Mouse (Mus musculus) CH12.LX (cell line): ENCODE measurements at regions not wholly inside any gene's neighbourhood (a gene's known extent, or its start where the extent isn't known, plus 50 kb on each side); places are given as distances from the start of the nearest gene placed in this dataset.
A peak's percentile ranks its signal among the peaks of the same experiment; 100 is the strongest.

Experiments used
- DNase-seq: peaks from one replicate; pipeline ENCODE4 v3.0.0-alpha.2; 2013; ENCODE audit errors: extremely low read depth
- H3K27ac ChIP-seq: 2 replicates; pipeline ENCODE4 v1.5.1; 2012; ENCODE audit warnings: low read depth, mild to moderate bottlenecking, control low read depth, moderate library complexity; ENCODE audit not compliant: insufficient read depth
- H3K27me3 ChIP-seq: replicated peaks from 2 replicates; pipeline ENCODE3; 2012; ENCODE audit warnings: inconsistent platforms
- H3K36me3 ChIP-seq, 2 experiments: replicated peaks in 1 of 2; 2 replicates each; pipeline versions ENCODE3 to v1.6.1; 2012; ENCODE audit warnings: inconsistent platforms in 1 of 2, low read length in 1 of 2, mild to moderate bottlenecking in 1 of 2, mixed read lengths in 1 of 2, moderate library complexity in 1 of 2; ENCODE audit not compliant: control insufficient read depth in 1 of 2, insufficient read depth in 1 of 2
- H3K4me1 ChIP-seq, 2 experiments: 2 replicates each; pipeline ENCODE4 v1.6.1; 2012; ENCODE audit warnings: inconsistent platforms in 1 of 2, moderate library complexity in 1 of 2; ENCODE audit not compliant: insufficient read depth in 2 of 2, control insufficient read depth in 1 of 2
- H3K4me2 ChIP-seq: 2 replicates; pipeline ENCODE4 v1.6.1; 2012; ENCODE audit warnings: low read depth, mild to moderate bottlenecking, control low read depth; ENCODE audit not compliant: poor library complexity, insufficient read depth, severe bottlenecking
- H3K4me3 ChIP-seq, 3 experiments: fragments of 150-350 bp in 1 of 3; sonication (generic) in 1 of 3; replicated peaks in 1 of 3; 2 replicates each; pipeline versions ENCODE3 to v1.5.1; 2011 to 2012; ENCODE audit warnings: low read depth in 2 of 3, low read length in 2 of 3, mild to moderate bottlenecking in 2 of 3, moderate library complexity in 2 of 3, control low read depth in 1 of 3, improper control_type of control experiment in 1 of 3, inconsistent platforms in 1 of 3, mixed read lengths in 1 of 3; ENCODE audit not compliant: poor library complexity in 1 of 3
- H3K79me2 ChIP-seq: replicated peaks from 2 replicates; pipeline ENCODE4 v1.6.1; 2012; ENCODE audit warnings: mild to moderate bottlenecking, moderate library complexity; ENCODE audit not compliant: control insufficient read depth, poor library complexity, insufficient read depth, severe bottlenecking; ENCODE audit errors: extremely low read depth
- H3K9ac ChIP-seq: 2 replicates; pipeline ENCODE4 v1.6.1; 2012; ENCODE audit warnings: low read depth, mild to moderate bottlenecking, control low read depth, moderate library complexity; ENCODE audit not compliant: insufficient read depth
- H3K9me3 ChIP-seq: replicated peaks from 2 replicates; pipeline ENCODE3; 2012; ENCODE audit warnings: low read length, inconsistent platforms, mixed read lengths
- BHLHE40 ChIP-seq: IDR thresholded peaks from 2 replicates; pipeline ENCODE4 v1.6.1; 2011; ENCODE audit warnings: mild to moderate bottlenecking, low read depth, low read length, improper control_type of control experiment
- CHD1 ChIP-seq: IDR thresholded peaks from 2 replicates; pipeline ENCODE4 v1.6.1; 2012; ENCODE audit warnings: low read depth, low read length, improper control_type of control experiment, inconsistent platforms
- CHD2 ChIP-seq: IDR thresholded peaks from 2 replicates; pipeline ENCODE4 v1.6.1; 2011; ENCODE audit warnings: low read length, improper control_type of control experiment
- MAFK ChIP-seq: IDR thresholded peaks from 2 replicates; pipeline ENCODE4 v1.6.1; 2011; ENCODE audit warnings: low read length, improper control_type of control experiment; ENCODE audit not compliant: insufficient replicate concordance
- MAX ChIP-seq: IDR thresholded peaks from 2 replicates; pipeline ENCODE4 v1.6.1; 2011; ENCODE audit warnings: low read length, improper control_type of control experiment
- MAZ ChIP-seq: IDR thresholded peaks from 2 replicates; pipeline ENCODE4 v1.6.1; 2012; ENCODE audit warnings: low read depth, mild to moderate bottlenecking, inconsistent platforms, low read length, improper control_type of control experiment, moderate library complexity
- NRF1 ChIP-seq: IDR thresholded peaks from 2 replicates; pipeline ENCODE4 v1.6.1; 2014; ENCODE audit warnings: low read depth, mild to moderate bottlenecking, inconsistent platforms, low read length, improper control_type of control experiment, moderate library complexity
- POLR2A ChIP-seq: IDR thresholded peaks from 2 replicates; pipeline ENCODE4 v1.6.1; 2011; ENCODE audit warnings: low read depth, mild to moderate bottlenecking, improper control_type of control experiment, low read length
- RAD21 ChIP-seq: IDR thresholded peaks from 2 replicates; pipeline ENCODE4 v1.6.1; 2011; ENCODE audit warnings: low read depth, mild to moderate bottlenecking, low read length, improper control_type of control experiment, moderate library complexity
- SMC3 ChIP-seq: IDR thresholded peaks from 2 replicates; pipeline ENCODE4 v1.6.1; 2011; ENCODE audit warnings: low read depth, low read length, improper control_type of control experiment
- TBP ChIP-seq: conservative IDR thresholded peaks from 2 replicates; pipeline ENCODE4 v1.6.1; 2011; ENCODE audit warnings: low read depth, low read length, improper control_type of control experiment
- UBTF ChIP-seq: IDR thresholded peaks from 2 replicates; pipeline ENCODE4 v1.6.1; 2012; ENCODE audit warnings: low read depth, mild to moderate bottlenecking, inconsistent platforms, low read length, improper control_type of control experiment, moderate library complexity
- USF1 ChIP-seq: IDR thresholded peaks from 2 replicates; pipeline ENCODE4 v1.6.1; 2014; ENCODE audit warnings: low read depth, mild to moderate bottlenecking, inconsistent platforms, low read length, improper control_type of control experiment
- USF2 ChIP-seq: conservative IDR thresholded peaks from 2 replicates; pipeline ENCODE4 v1.6.1; 2011; ENCODE audit warnings: low read depth, low read length, improper control_type of control experiment
- ZC3H11A ChIP-seq: IDR thresholded peaks from 2 replicates; pipeline ENCODE4 v1.6.1; 2012; ENCODE audit warnings: low read depth, mild to moderate bottlenecking, inconsistent platforms, low read length, improper control_type of control experiment
- ZKSCAN1 ChIP-seq: IDR thresholded peaks from 2 replicates; pipeline ENCODE4 v1.6.1; 2012; ENCODE audit warnings: low read depth, inconsistent platforms, low read length, improper control_type of control experiment, borderline replicate concordance
- ZMIZ1 ChIP-seq: IDR thresholded peaks from 2 replicates; pipeline ENCODE4 v1.6.1; 2012; ENCODE audit warnings: low read depth, mild to moderate bottlenecking, inconsistent platforms, low read length, improper control_type of control experiment
- dilution Hi-C: fragments of 300-500 bp; cut with MboI; formaldehyde crosslinking; loops from 2 replicates; pipeline ENCODE4 v1.14.3; 2020; ENCODE audit warnings: low sequenced_read_pairs; ENCODE audit not compliant: extremely low pct_unique_long_range_greater_than_20kb, extremely low pct_ligation_motif_present
- in situ Hi-C: fragments of 300-500 bp; cut with MboI; formaldehyde crosslinking; loops from 3 replicates; pipeline ENCODE4 v1.14.3; 2019; ENCODE audit warnings: low sequenced_read_pairs, low pct_ligation_motif_present, low pct_unique_long_range_greater_than_20kb, mixed read lengths

GRCm38 (mm10) chr12:106763552-106763951 is 724.9 kb upstream of the 3110018I06Rik start:
- Histone ChIP-seq H3K4me2 (no peak overlapping the region), H3K9me3 (peaks cover 61% of the 10 kb centered on the region), H3K27me3 (no peaks in the 10 kb centered on the region), H3K36me3 (no peaks in the 10 kb centered on the region), H3K79me2 (no peaks in the 10 kb centered on the region), H3K9ac (no peak overlapping the region), H3K4me1 (no peaks in the 10 kb centered on the region), H3K27ac (no peak overlapping the region), H3K4me3 (no peak overlapping the region)
- in situ Hi-C loops (no loop called here), dilution Hi-C loops (no loop called here)
- TF ChIP-seq MAZ = no peak
- TF ChIP-seq MAFK = 0 out of 2 replicates have a peak, but pooled peaks have one; percentile 66
- no peak for DNase-seq

DNA sequence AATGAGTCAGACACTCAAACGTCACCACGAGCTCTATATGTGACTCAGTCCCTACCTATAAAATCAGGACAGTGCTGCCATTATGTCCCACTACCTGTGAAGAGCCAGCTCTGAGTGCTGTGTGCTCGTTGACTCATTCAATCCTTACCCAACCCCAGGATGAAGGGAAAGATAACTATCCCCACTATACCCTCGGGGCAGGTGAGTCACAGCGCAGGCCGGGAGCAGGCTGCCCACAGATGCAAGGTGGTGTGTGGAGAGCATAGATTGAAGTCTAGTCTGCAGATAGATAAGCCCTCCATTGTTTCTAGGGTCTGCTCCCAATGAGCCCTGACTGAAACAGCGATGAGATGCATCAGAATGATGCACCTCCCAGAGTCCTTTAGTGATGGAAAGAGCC is 723.9 kb upstream of the 3110018I06Rik start:
- H3K4me2 ChIP-seq = no peak overlapping the region
- no peaks in the 10 kb centered on the region for H3K27me3 ChIP-seq
- H3K27ac ChIP-seq = no peak overlapping the region
- no peak for DNase-seq
- H3K36me3 ChIP-seq = no peaks in the 10 kb centered on the region
- dilution Hi-C loops = no loop called here
- no peaks in the 10 kb centered on the region for H3K4me1 ChIP-seq
- TF ChIP-seq USF1 (no peak), TBP (no peak), MAX (no peak), NRF1 (no peak), UBTF (no peak), ZKSCAN1 (no peak), POLR2A (no peak), ZMIZ1 (no peak)
- in situ Hi-C loops = no loop called here
- no peak overlapping the region for H3K4me3 ChIP-seq
- no peaks in the 10 kb centered on the region for H3K79me2 ChIP-seq
- H3K9me3 ChIP-seq = peaks cover 65% of the 10 kb centered on the region
- H3K9ac ChIP-seq = no peak overlapping the region

GRCm38 (mm10) chr12:106773536-106773935 is 714.9 kb upstream of the 3110018I06Rik start:
- Histone ChIP-seq H3K27ac (no peak overlapping the region), H3K9ac (no peak overlapping the region), H3K27me3 (no peaks in the 10 kb centered on the region), H3K36me3 (no peaks in the 10 kb centered on the region), H3K4me1 (no peaks in the 10 kb centered on the region), H3K4me3 (no peak overlapping the region), H3K9me3 (peaks cover 87% of the 10 kb centered on the region), H3K79me2 (no peaks in the 10 kb centered on the region), H3K4me2 (no peak overlapping the region)
- dilution Hi-C loops = no loop called here
- no peak for DNase-seq
- TF ChIP-seq CHD2 = no peak
- TF ChIP-seq UBTF = no peak
- no peak for TF ChIP-seq ZC3H11A
- TF ChIP-seq BHLHE40 = no peak
- no peak for TF ChIP-seq USF1
- TF ChIP-seq ZMIZ1 = no peak
- no peak for TF ChIP-seq MAFK
- TF ChIP-seq RAD21 = no peak
- TF ChIP-seq NRF1 = no peak
- no peak for TF ChIP-seq CHD1
- no peak for TF ChIP-seq SMC3
- no peak for TF ChIP-seq POLR2A
- TF ChIP-seq USF2 = no peak
- in situ Hi-C loops = no loop called here
